Mouse (Mus musculus): ENCODE measurements around the gene Olfr395.
"Not testable (repeated sequence)": the region's sequence is repeated elsewhere in the genome, so short reads cannot be mapped to it uniquely, and the experiment has no call there.

Gene Olfr395

GRCm38 (mm10) chr11:73909199-73909598, at the start of gene Olfr395:
Gene Olfr395, minus strand, starts transcription at chr11:73909299.
- DNase-seq (ENCODE audit: low spot score in 2 of 2) = not testable (repeated sequence)

DNA sequence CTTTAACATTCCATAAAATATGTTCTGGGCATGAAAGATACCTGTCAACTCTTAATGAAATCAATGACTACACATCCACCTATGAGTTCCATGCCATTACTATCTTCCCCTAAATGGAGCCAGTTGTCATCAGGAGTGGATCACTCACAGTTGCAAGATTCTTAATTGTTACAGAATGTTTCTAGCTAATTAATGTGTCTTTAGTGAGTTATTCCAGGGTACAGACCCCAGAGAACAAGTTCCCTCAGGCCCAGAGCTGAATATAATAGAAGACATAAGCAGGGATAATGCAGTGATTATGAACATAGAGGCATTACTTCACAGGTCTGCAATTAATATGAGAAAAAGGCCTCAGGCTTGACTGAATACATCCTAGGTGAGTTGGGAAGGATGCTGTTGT, 27.3 kb upstream of the Olfr395 start, which contains the start of gene Olfr23:
Olfr23 (plus strand) TSS at position 301 of the 400 bp plus-strand sequence.
- DNase-seq (ENCODE audit: low spot score in 2 of 2) = no peak

- no peak for DNase-seq (ENCODE audit: low spot score in 2 of 2)
Observed at GRCm38 (mm10) chr11:73890671-73891070, 18.4 kb downstream of the Olfr395 start, which contains the start of gene Olfr394. Gene Olfr394, minus strand, starts transcription at chr11:73890771.

Data from urinary bladder, postnatal 4 days (tissue).